Mouse (Mus musculus) lung, adult 2 months (tissue): Measurements from ENCODE around the gene Nup54.

ENCODE experiments used
- CTCF ChIP-seq: fragments of 200-500 bp; IDR thresholded peaks from 2 replicates; pipeline ENCODE4 v1.5.1; 2011; ENCODE audit warnings: mild to moderate bottlenecking, low read length, control low read depth; ENCODE audit not compliant: insufficient read depth
- POLR2A ChIP-seq: fragments of 200-500 bp; IDR thresholded peaks from 2 replicates; pipeline ENCODE4 v1.6.1; 2011; ENCODE audit warnings: low read depth, mild to moderate bottlenecking, control low read depth, low read length, borderline replicate concordance; ENCODE audit errors: extremely low read depth

GRCm38 (mm10) chr5:92392542-92392941 is 42.5 kb downstream of the Nup54 start:
- TF ChIP-seq CTCF (no peak), POLR2A (no peak)
